Mouse (Mus musculus): ENCODE measurements around the gene Tbc1d16.
A peak's percentile ranks its signal among the peaks of the same experiment; 100 is the strongest.

The Tbc1d16 gene

GRCm38 (mm10) chr11:119168851-119169250 is 59.4 kb downstream of the Tbc1d16 start:
- DNase-seq: no peak

DNA sequence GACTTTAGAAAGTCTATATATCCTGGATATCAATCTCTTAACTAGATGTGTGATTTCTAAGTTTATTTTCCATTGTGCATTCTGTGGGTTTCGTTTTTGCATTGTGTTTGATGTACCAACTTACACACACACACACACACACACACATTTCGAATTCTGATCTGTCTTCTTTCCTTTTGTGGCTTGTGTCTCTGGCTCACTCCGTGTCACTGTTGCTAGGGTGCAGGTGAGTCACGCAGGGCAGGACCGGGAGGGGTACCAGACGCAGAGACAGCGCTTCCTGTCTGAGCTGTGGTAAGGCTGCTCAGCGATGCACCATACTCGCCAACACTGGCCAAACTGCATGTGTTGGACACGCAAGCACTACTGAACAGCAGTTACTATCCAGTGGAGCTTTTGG is 62.3 kb downstream of the Tbc1d16 start:
- DNase-seq: no peak

DNA sequence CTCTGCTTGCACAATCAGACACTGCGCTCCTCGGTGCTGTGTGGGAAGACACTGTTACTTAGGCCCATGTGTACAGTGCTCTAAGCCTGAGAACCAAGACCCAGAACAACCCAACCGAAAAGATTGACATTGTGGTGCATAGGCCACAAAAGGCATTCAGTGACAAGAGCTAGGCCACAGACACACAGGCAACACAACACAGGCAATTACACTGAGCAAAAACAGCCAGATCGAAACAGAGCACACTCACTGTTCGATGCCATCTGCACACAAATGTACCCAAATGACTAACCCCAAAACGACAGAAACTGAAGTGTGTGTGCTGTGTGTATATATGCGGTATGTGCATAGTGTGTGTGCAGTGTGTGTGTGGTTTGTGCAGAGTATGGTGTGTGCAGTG is 63.9 kb downstream of the Tbc1d16 start:
- DNase-seq: no peak

DNA sequence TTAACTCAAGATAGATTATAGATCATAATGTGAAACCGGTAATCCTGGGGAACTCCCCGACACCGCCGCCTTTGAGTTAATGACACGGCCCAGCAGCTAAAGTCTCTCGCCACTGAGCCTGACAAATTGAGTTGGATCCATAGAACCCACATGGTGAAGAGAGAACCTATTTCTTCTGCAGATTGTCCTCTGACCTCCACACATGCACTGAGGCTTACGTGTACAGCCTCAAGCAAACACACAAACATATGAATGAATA is 64.6 kb downstream of the Tbc1d16 start:
- no peak for DNase-seq

DNA sequence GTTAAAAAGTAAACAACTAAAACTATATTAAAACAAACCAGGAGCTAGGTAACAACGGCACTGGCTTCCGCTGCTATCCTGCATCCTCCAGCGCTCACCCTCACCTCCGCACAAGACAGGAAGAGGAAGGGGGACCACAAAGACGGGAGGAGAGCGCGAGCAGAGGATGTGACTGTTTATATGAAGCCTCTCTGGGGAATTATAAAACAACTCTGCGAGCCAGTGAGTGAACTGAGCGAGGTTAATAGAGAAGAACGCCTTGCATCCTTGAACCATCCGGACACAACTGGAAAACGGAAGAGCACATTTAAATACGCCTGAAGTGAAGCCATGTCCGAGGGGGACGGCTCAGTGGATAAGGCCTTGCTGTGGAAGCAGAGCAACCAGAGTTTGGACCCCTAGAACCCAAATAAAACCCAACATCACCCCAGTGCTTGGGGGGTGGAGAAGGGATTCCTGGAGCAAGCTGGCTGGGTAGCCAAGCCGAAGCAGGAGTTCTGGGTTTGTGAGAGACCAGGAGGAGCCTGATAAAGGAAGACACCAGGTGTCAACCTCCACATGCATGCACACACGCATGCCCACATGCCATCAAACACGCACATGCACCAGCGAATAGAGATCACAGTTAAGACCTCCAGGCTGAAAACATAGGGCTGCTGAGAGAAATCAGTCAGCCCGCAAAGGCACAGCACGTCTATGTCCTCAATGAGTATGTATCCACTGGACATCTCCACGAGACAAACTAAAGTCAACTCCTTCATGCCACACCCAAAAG is 65.2 kb downstream of the Tbc1d16 start:
- no peak for DNase-seq

DNA sequence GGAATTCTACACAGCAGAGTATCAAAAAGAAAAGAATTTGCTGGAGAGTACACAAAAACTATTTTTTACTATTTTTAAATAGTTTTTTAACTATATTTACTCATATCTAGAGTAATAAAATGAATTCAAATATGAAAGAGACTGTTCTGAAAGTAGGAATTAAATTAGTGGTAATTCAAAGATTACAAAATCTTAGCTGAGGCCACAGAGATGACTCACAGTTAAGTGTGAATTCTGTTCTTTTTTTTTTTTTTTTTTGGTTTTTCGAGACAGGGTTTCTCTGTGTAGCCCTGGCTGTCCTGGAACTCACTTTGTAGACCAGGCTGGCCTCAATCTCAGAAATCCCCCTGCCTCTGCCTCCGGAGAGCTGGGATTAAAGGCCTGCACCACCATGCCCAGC is 66.6 kb downstream of the Tbc1d16 start:
- DNase-seq: no peak

DNA sequence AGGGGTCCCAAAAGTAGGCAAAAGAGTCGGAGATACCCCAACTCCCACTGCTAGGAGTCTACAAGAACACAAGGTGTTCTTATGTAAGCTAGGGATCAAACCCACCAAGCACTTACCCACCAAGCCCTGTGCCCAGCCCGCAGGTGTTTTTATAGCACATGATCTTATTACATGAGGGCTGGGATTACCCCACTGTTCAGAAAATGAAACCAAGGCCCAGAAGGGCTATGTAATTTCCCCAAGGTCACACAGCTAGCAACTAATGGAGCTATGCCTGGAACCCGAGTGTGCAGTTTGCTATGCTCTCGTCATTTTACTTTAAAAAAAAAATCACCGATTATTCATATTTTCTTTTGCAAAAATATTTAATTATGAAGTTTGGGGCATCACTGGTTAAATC is 68.2 kb downstream of the Tbc1d16 start:
- DNase-seq: no peak

GRCm38 (mm10) chr11:119159496-119159895 is 68.8 kb downstream of the Tbc1d16 start:
- DNase-seq: peak; percentile 79 to 86

GRCm38 (mm10) chr11:119157377-119158189 is 70.7 kb downstream of the Tbc1d16 start:
- DNase-seq: no peak

GRCm38 (mm10) chr11:119156481-119157254 is 71.6 kb downstream of the Tbc1d16 start:
- DNase-seq: peak in 1 of 2 experiments; percentile 40

DNA sequence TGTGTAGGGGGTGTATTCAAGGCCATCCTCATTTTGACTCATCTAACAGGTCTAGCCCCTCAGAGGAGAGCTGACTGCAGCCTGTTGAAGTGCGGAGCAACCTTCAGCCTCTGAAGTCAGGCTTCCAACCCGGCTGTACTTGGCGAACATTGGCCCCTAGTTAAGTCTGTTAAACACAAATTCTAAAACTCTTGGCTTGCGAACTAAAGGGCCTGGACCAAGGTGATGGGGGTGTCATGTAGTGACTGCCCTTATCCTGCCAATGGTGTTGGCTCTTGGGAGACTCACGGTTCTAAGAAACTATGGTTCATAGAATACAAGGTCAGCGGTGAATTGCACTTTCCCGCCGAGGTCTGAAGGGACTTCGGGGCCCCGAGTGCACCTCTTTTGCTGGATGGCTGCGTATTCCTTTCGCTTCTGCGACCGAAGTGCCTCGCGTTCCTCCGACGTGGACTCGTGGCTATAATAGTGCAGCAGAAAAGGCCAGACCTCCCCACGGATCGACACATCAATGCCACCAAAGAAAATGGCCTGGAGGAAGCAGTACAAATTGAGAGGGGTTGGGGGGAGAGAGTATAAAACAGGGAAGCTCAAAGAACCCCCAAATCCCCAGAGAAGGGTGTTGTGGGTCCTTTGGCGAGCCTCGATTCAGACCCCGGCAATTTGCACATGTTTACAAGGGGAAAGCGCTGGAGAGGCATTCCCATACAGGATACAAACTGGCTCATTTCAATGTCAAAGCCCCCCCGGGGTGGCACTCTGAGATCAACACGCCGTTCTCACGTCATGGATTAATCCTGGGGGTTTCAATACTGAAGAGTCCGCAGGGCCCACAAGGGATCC is 72.4 kb downstream of the Tbc1d16 start:
- DNase-seq: no peak

DNA sequence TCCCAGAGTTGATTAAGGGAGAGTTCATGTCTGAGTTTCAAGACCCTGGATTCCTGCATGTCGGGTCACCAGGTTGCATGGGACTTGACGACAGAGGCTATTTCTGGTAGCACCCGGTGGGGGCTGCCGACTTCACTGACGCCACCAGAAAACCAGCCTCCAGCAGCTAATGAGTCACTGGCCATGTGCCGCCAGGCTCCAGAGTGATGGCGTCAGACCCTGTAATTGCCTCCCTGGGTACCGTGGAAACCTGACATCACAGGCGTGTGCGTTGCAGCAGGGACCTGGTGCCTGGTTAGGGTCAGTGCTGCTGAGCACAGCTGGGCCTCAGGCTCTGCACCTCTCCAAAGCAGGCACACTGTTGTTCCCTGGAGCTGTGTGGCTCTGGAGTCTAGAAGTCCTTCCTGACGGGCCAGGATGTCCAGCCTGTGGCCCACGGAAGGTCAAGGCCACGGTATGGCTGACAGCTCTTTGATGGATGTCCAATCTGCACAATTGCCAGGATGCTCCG is 75.9 kb downstream of the Tbc1d16 start:
- DNase-seq: no peak

DNA sequence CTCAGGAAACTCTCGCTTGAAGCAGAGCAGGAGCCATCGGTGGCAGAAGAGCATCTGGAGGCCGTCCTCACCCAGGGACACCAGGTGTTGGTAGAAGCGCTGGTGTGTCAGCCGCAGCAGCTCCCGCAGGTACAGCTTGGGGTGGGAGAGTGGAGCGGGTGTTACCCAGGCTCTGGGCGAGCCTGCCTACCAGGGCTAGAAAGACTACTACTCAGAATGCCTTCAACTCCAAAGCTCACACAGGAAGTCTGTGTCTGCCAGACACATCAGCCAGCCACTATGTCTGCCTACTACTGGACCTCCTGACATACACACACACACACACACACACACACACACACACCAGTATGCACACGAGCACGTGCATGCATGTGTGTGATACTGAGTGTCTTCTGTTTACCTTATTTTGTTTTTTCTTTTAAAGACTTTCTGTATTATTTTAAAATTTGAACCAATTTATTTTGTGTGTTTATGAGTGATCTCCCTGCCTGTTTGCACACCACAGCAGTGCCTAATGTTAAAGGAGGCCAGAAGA is 77.2 kb downstream of the Tbc1d16 start:
- no peak for DNase-seq

DNA sequence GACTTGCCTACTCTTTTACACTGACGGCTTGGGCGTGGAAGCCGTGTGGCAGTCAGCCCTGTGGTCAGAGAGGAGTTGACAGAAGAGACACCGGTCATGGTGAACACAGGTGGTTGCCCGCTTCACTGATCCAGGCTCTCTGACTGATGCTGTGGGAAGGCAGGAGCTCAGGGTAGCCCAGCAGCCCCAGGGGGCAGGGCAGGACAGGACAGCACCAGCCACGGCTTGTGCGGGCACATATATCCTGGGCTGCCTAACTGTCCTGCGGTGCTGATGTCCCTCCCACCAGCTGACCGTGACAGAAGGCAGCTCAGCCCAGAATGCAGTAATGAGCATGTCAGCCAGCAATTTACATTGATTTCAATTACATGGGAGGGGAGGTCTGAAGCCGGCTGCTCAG is 77.9 kb downstream of the Tbc1d16 start:
- DNase-seq: no peak

GRCm38 (mm10) chr11:119148829-119149228 is 79.5 kb downstream of the Tbc1d16 start:
- no peak for DNase-seq

DNA sequence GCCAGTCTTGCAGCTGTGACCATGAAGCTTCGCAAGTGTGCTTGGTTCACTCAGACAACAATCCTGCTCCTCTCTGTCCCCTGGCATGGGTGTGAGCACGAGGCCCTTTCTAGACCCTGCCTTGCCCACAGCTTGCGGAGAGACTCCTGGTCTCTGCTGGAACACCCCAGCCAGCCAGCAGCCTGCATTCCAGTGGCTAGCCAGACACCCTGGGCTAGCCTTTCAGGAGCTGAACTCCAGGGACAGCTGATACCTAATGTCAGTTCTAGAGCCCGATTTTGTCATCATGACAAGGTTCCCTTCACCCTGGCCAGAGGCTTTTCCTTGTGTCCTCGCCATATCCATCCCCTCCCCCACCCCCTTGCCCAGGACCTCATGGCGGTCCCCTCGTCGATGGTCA is 81.1 kb downstream of the Tbc1d16 start:
- no peak for DNase-seq

- DNase-seq: no peak
Measured at GRCm38 (mm10) chr11:119146140-119146539, 82.2 kb downstream of the Tbc1d16 start.

- no peak for DNase-seq
Measured at GRCm38 (mm10) chr11:119144801-119145475, 83.4 kb downstream of the Tbc1d16 start.

DNA sequence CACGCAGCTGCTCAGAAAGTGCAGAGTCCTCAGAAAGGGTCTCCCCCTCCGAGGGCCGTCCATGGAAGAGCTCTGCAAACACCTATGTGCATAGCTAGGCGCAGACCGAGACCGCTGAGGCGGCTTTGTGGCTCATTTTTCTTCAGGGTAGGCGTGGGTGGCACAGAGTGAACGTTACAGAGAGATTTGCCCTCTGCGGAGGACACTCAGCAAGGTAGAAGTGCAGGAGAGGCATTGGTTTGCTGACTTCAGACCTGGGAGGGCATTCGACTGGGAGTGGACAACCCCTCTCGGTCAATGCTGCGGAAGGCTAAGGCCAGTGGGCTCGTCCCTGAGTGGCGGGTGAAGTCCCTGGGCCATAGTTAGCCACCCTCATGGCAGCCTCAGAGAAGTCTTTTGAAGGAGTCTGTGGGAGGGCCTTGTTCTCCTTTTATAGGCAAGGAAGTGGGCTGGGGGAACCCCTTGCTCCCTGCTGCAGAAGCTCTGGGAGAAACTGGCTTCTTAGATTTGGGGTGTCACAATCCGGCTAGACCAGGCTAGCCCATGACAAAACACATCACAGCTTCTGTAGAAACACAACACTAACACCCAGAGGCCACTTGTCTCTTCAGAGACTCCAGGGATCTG is 84.8 kb downstream of the Tbc1d16 start:
- DNase-seq: no peak

GRCm38 (mm10) chr11:119142615-119143014 is 85.7 kb downstream of the Tbc1d16 start:
- no peak for DNase-seq

GRCm38 (mm10) chr11:119139026-119139425 is 89.3 kb downstream of the Tbc1d16 start:
- DNase-seq: no peak
